Mouse (Mus musculus) liver, embryonic 11.5 days (tissue): Measurements from ENCODE around the gene Ccdc138. TPM values are rescaled to one million over a fixed set of nuclear protein-coding genes. Genes with fewer than 3 reads are reported as not detected.

Experiments
- ATAC-seq: fragments of 200-750 bp; cut with Nextera tagmentation; replicated peaks from 2 replicates; pipeline ENCODE4 v1.8.0; 2017; ENCODE audit warnings: moderate number of reproducible peaks, mild to moderate bottlenecking, moderate TSS enrichment, moderate library complexity; ENCODE audit not compliant: low FRiP score
- DNase-seq: peaks from one replicate; pipeline ENCODE4 v3.0.0-alpha.2; 2017; ENCODE audit warnings: low spot score
- H3K27ac ChIP-seq: fragments of 300-500 bp; sonication (generic); 2 replicates; pipeline ENCODE4 v1.5.1; 2014; ENCODE audit warnings: mild to moderate bottlenecking, low read depth, low read length, control low read depth
- H3K27me3 ChIP-seq: fragments of 300-500 bp; sonication (generic); replicated peaks from 2 replicates; pipeline ENCODE4 v1.6.1; 2014; ENCODE audit warnings: low read length, mixed read lengths; ENCODE audit not compliant: control insufficient read depth, insufficient read depth
- H3K36me3 ChIP-seq: fragments of 300-500 bp; sonication (generic); 2 replicates; pipeline ENCODE4 v1.6.1; 2014; ENCODE audit warnings: mild to moderate bottlenecking, low read length, moderate library complexity, mixed read lengths; ENCODE audit not compliant: control insufficient read depth, insufficient read depth
- H3K4me1 ChIP-seq: fragments of 300-500 bp; sonication (generic); replicated peaks from 2 replicates; pipeline ENCODE4 v1.6.1; 2014; ENCODE audit warnings: low read length, mixed read lengths; ENCODE audit not compliant: control insufficient read depth, insufficient read depth
- H3K4me2 ChIP-seq: fragments of 300-500 bp; sonication (generic); 2 replicates; pipeline ENCODE4 v1.6.1; 2014; ENCODE audit warnings: mild to moderate bottlenecking, control low read depth, moderate library complexity
- H3K4me3 ChIP-seq: fragments of 300-500 bp; sonication (generic); 2 replicates; pipeline ENCODE4 v1.5.1; 2014; ENCODE audit warnings: low read depth, low read length, control low read depth
- H3K9ac ChIP-seq: fragments of 300-500 bp; sonication (generic); 2 replicates; pipeline ENCODE4 v1.6.1; 2014; ENCODE audit warnings: low read depth, low read length, control low read depth
- H3K9me3 ChIP-seq: fragments of 300-500 bp; sonication (generic); 2 replicates; pipeline ENCODE4 v1.6.1; 2016; ENCODE audit warnings: low read length, inconsistent platforms, mixed read lengths; ENCODE audit not compliant: control insufficient read depth
- WGBS: fragments of 180-500 bp; shearing (Covaris S2); extraction: QIAGEN DNeasy Blood & Tissue Kit; methylation state at CpG from one replicate; pipeline ENCODE4 v1.1.7; 2014; 5-methylcytosine and 5-hydroxymethylcytosine counted together
- polyA plus RNA-seq: library from polyadenylated mRNA; unstranded; fragments of >200 nt; fragmentation: Nextera tagmentation; extraction: Ambion mirVana; gene quantifications from 2 replicates; pipeline ENCODE4 v1.2.1, GENCODE M21; 2014

Gene Ccdc138
- polyA plus RNA-seq, 1 experiment from 2014 or later = 5.3 TPM

DNA sequence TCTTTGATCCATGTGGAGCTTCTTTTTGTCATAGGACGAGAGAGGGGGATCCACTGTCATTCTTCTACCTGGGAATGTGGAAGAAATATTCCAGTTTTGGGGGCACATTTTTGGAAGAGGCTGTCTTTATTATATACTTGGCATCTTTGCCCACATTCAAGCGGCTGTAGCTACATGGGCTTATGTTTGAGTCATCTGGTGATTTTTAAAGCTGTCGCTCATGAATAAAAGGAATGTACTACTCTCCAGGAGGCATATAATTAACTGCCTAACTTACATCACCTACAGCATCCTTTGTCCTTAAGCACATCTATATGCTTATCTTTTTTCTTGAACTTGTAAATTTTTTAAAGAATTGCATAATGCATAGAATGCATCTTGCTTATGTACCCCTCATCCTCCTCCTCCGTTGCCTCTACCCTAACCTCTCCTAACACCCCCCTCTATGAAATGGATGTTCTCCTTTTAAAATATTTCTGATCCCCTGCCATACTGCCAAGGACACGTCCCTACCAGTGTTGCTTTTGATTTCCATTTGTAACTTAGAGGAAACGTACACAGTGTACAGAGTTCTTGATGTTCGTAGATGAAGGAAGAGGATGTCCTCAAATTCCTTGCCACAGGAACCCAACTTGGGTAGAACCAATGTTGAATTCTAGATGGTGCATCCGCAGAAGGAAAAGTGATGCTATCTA, 57.1 kb downstream of the Ccdc138 start:
- WGBS = 85% methylated on average over 8 of the region's 8 CpGs
- Histone ChIP-seq H3K4me3 (no peak overlapping the region), H3K36me3 (no peaks in the 10 kb centered on the region), H3K4me2 (no peak overlapping the region), H3K9me3 (no peaks in the 10 kb centered on the region), H3K9ac (no peak overlapping the region), H3K4me1 (no peaks in the 10 kb centered on the region), H3K27ac (no peak overlapping the region), H3K27me3 (no peaks in the 10 kb centered on the region)
- DNase-seq (no peak), ATAC-seq (no peak)

- 21% methylated on average over 7 of the region's 7 CpGs for WGBS
- Histone ChIP-seq H3K4me1 (no peaks in the 10 kb centered on the region), H3K9ac (no peak overlapping the region), H3K27me3 (no peaks in the 10 kb centered on the region), H3K36me3 (no peaks in the 10 kb centered on the region), H3K4me2 (no peak overlapping the region), H3K27ac (no peak overlapping the region), H3K9me3 (no peaks in the 10 kb centered on the region), H3K4me3 (no peak overlapping the region)
- DNase-seq = no peak
- ATAC-seq = no peak
These were observed 61.4 kb downstream of the Ccdc138 start for GRCm38 (mm10) chr10:58559098-58559497.

DNA sequence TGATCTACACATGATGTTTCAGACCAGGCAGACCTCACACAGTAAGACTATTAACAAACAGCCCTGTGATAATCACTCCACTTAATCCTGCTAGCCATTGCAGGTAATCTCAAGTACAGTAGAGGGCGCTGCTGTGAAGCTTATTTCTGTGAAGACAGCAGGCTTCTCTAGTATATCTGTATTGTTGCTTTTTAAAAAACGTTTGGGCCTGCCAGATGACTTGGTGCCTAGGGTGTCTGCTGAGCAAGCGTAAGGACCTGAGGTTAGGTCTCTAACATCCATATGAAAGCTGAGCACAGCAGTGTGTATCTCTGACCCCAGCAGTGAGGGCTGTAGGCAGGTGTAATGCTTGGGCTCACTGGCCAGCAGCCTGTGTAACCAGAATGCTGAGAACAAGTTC, 62.2 kb downstream of the Ccdc138 start:
- H3K27me3 ChIP-seq = no peaks in the 10 kb centered on the region
- no peaks in the 10 kb centered on the region for H3K36me3 ChIP-seq
- H3K27ac ChIP-seq = no peak overlapping the region
- no peak overlapping the region for H3K4me2 ChIP-seq
- ATAC-seq (peak; percentile 34; the same call in 1 of the 2 replicates), DNase-seq (no peak)
- no peaks in the 10 kb centered on the region for H3K4me1 ChIP-seq
- H3K4me3 ChIP-seq = no peak overlapping the region
- WGBS = 24% methylated on average over 3 of the region's 3 CpGs
- no peaks in the 10 kb centered on the region for H3K9me3 ChIP-seq
- no peak overlapping the region for H3K9ac ChIP-seq

DNA sequence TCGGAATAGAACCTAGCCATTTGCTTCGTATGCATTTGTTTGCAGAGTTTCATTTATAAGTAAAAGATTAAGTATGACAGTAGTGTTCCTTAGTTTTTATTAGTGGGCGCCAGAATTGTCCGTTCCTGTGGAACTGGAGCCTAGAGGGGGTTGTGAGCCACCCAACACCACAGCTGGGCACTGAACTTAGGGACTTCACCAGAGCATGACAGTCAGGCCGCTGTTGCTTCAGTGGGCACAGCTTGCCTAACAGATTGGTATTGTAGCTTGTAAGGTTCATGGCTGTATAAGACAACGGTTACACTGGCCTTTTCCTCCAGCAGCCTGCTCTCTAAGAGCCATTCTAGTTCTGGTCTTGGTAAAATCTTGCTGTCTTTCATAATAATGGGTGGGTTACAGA, 62.8 kb downstream of the Ccdc138 start:
- Histone ChIP-seq H3K27me3 (no peaks in the 10 kb centered on the region), H3K9me3 (no peaks in the 10 kb centered on the region), H3K9ac (no peak overlapping the region), H3K36me3 (no peaks in the 10 kb centered on the region), H3K4me1 (no peaks in the 10 kb centered on the region), H3K4me3 (no peak overlapping the region), H3K27ac (no peak overlapping the region), H3K4me2 (no peak overlapping the region)
- DNase-seq (no peak), ATAC-seq (no peak)
- 85% methylated on average over 6 of the region's 6 CpGs for WGBS

DNA sequence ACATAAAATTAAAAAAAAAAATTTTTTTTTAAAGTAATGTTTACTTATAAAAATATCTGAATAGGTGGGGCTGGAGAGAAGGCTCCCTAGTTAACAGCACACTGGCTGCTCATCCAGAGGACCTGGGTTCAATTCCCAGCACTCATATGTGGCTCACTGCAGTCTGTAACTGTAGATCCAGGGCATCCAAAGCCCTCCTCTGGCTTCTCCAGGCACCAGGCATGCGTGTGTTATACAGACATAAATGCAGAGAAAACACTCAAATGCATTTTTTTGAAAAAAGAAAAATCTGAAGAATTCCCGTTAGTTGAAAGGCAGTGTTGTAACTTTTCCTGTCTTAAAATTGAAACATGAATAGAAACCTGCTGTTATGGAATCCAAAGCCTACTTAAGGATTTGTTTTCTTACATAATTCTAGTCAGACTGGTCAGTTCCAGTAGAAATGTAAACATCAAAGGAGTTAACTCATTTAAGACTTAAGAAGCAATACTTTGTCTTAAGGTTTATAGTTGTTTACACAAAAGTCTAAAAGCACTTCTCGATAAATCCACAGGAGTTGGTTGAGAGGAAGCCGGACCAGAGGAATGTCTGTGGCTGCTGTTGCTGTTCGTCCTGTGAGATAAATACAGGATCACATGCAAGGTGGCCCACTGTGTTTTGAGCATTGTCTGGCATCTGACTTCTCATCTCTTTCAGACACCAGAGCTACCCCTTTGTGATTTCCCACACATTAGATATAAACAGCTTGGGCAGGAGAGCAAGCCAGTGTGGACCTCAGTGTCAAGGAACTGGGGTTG, 87.9 kb downstream of the Ccdc138 start:
- Histone ChIP-seq H3K27me3 (no peaks in the 10 kb centered on the region), H3K4me3 (no peak overlapping the region), H3K27ac (no peak overlapping the region), H3K9me3 (no peaks in the 10 kb centered on the region), H3K9ac (no peak overlapping the region), H3K4me1 (no peaks in the 10 kb centered on the region), H3K36me3 (no peaks in the 10 kb centered on the region), H3K4me2 (no peak overlapping the region)
- no peak for ATAC-seq
- no peak for DNase-seq
- WGBS = 72% methylated on average over 5 of the region's 5 CpGs

- no peak for DNase-seq
- Histone ChIP-seq H3K9ac (no peak overlapping the region), H3K4me3 (no peak overlapping the region), H3K27me3 (no peaks in the 10 kb centered on the region), H3K4me1 (no peaks in the 10 kb centered on the region), H3K27ac (no peak overlapping the region), H3K36me3 (no peaks in the 10 kb centered on the region), H3K9me3 (peaks cover 3% of the 10 kb centered on the region; the same call in 1 of the 2 replicates), H3K4me2 (no peak overlapping the region)
- no peak for ATAC-seq
- WGBS = 66% methylated on average over 3 of the region's 3 CpGs
These were observed 96.7 kb downstream of the Ccdc138 start for GRCm38 (mm10) chr10:58594486-58594885.

GRCm38 (mm10) chr10:58595197-58595596, 97.4 kb downstream of the Ccdc138 start:
- DNase-seq (no peak), ATAC-seq (no peak)
- no peaks in the 10 kb centered on the region for H3K36me3 ChIP-seq
- no peak overlapping the region for H3K9ac ChIP-seq
- 87% methylated on average over 3 of the region's 3 CpGs for WGBS
- no peaks in the 10 kb centered on the region for H3K27me3 ChIP-seq
- no peak overlapping the region for H3K4me3 ChIP-seq
- H3K4me1 ChIP-seq = no peaks in the 10 kb centered on the region
- H3K4me2 ChIP-seq = no peak overlapping the region
- peaks cover 3% of the 10 kb centered on the region; the same call in 1 of the 2 replicates for H3K9me3 ChIP-seq
- H3K27ac ChIP-seq = no peak overlapping the region

DNA sequence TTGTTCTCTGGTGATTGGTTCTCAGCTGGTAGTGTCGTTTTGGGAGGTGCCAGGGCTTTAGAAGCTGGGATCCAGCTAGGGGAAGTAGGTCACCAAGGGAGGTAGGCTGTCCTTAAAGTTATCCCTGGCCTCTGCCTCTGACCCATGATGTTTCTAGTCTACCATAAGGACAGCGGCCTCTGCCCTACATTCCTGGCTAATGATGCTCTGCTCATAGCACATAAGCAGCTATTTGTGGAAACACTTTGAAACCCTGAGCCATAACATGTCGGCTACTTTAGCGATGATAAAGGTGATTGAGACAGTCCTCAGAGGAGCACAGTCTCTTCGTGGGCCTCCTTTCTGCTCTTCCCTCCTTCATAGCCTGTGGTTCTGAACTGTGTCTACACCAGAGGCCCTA, 98.1 kb downstream of the Ccdc138 start:
- Histone ChIP-seq H3K27ac (no peak overlapping the region), H3K9me3 (peaks cover 3% of the 10 kb centered on the region; the same call in 1 of the 2 replicates), H3K4me3 (no peak overlapping the region), H3K36me3 (no peaks in the 10 kb centered on the region), H3K9ac (no peak overlapping the region), H3K4me1 (no peaks in the 10 kb centered on the region), H3K4me2 (no peak overlapping the region), H3K27me3 (no peaks in the 10 kb centered on the region)
- DNase-seq (no peak), ATAC-seq (no peak)
- WGBS = 67% methylated on average over 5 of the region's 5 CpGs

DNA sequence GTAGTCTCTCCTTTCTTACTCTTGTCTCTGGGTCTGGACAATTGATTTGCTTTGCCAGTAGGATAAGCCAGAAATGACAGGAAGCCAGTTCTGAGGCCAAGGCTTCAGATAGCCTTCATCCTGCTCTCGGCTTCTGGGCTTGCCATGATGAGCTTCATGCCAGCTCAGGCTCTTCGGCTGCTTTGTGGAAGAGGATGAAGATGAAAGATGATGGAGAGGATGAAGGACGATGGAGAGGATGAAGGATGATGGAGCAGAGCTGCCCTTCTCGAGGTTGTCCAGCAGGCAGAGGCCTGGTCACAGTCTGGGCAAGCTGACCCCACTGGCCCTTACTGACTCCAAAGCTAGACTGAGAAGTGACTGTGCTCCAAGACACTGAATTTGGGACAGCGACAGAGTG, 102.4 kb downstream of the Ccdc138 start:
- WGBS = 79% methylated on average over 5 of the region's 5 CpGs
- Histone ChIP-seq H3K27me3 (no peaks in the 10 kb centered on the region), H3K36me3 (no peaks in the 10 kb centered on the region), H3K27ac (no peak overlapping the region), H3K4me1 (no peaks in the 10 kb centered on the region), H3K4me2 (no peak overlapping the region), H3K9me3 (no peaks in the 10 kb centered on the region), H3K4me3 (no peak overlapping the region), H3K9ac (no peak overlapping the region)
- ATAC-seq (no peak), DNase-seq (peak; percentile 22)
